Mouse (Mus musculus): ENCODE measurements at regions not wholly inside any gene's neighbourhood (a gene's known extent, or its start where the extent isn't known, plus 50 kb on each side); places are given as distances from the start of the nearest gene placed in this dataset.

DNA sequence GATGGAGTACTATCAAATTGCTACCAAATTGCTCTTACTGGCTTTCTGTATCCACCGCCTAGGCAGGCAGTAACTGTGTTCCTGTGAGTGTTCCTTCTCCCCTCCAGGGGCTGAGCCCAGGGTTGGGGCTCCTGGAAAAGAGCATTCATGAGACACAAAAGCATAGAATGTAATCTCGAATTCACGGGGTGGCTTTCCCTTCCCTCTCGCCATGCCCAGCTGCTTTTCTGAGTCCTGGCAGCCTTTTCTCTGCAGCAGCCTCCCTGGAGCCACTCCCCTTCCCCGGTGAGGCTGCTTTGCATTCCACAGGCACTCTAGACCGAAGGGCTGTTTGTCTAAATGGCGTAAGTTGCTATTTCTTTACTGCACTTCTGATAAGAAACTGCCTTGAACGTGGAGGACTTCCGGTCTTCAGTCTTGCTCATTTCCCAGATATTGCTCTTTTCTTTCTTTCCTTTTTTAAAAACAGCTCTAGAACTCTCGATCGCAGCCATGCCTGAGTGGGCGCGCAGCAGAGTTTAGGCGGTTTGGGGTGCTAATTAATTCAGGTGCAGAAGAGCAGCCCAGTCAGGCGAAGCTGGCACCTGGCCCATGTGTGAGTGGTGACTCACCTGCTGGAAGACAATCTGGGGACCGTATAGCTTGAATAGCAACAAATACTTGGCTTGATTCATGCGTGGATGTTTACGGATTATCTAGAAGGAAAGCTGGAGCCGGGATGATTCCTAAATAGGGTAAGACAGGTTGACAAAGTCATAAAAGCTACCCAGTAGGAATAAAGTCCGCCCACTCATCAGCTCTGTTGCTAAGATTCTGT lies 632.6 kb downstream of the Zfp706 start:
- 1% methylated on average over 20 of the region's 20 CpGs for WGBS
- peaks cover 14% of the 10 kb centered on the region for H3K4me1 ChIP-seq (replicated peaks; ENCODE audit: insufficient read depth, low read length)
- DNase-seq (ENCODE audit: low spot score) (peak; percentile 86), ATAC-seq (replicated peaks; ENCODE audit: low FRiP score, low read depth) (peak; percentile 83)
- TF ChIP-seq CTCF (IDR thresholded peaks at IDR 0.05; ENCODE audit: low read depth), result no peak
- H3K4me3 ChIP-seq (replicated peaks; ENCODE audit: low read depth, low read length), result peak overlapping the region; percentile 32
- peak overlapping the region; percentile 46 for H3K9ac ChIP-seq (ENCODE audit: low read depth, low read length)
- no peaks in the 10 kb centered on the region for H3K36me3 ChIP-seq (ENCODE audit: insufficient read depth, low read length)
- no peaks in the 10 kb centered on the region for H3K9me3 ChIP-seq (replicated peaks; ENCODE audit: low read length)
- no peaks in the 10 kb centered on the region for H3K27me3 ChIP-seq (ENCODE audit: insufficient read depth, low read length)
- peak overlapping the region; percentile 67 for H3K4me2 ChIP-seq (ENCODE audit: low read length)
- peak overlapping the region; percentile 93 for H3K27ac ChIP-seq

DNA sequence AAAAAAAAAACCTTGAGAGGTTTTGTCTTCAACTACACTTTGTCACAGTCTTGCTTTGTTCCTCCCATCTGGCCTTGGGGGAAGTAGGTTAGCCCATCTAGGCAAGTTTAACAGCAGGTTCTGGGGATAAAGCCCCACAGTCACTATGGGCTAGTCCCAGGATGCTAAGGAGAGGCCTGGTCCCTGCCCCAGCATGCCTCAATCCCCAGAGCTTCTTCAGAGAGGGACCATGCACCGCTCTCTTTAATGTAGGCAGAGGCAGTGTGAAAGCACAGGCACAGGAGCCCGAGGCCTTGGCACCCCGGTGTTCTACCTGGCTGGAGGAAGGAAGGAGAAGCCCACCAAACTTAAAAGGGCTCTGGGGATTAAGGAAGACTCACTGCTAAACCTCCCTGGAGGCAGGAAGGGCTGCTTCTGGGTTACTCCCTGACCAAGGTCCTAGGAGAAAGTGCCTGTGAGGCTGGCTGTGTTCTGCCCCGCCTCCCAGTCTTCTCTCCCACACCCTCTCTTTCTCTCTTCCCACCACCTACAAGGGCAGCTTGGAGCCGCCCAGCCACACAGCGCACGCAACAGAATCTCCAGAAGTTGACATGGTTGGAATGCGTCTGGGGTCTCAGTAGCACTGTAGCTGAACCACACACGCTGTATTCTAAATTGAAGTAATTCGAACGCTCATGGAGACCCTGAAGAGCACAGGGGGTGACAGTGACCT lies 633.5 kb downstream of the Zfp706 start:
- Histone ChIP-seq H3K4me2 (ENCODE audit: low read length) (peak overlapping the region; percentile 67), H3K27ac (peak overlapping the region; percentile 93), H3K36me3 (ENCODE audit: insufficient read depth, low read length) (no peaks in the 10 kb centered on the region), H3K4me3 (replicated peaks; ENCODE audit: low read depth, low read length) (peak overlapping the region; percentile 32), H3K9me3 (replicated peaks; ENCODE audit: low read length) (no peaks in the 10 kb centered on the region), H3K4me1 (replicated peaks; ENCODE audit: insufficient read depth, low read length) (peaks cover 14% of the 10 kb centered on the region), H3K9ac (ENCODE audit: low read depth, low read length) (peak overlapping the region; percentile 46; the same call in 1 of the 2 replicates), H3K27me3 (ENCODE audit: insufficient read depth, low read length) (no peaks in the 10 kb centered on the region)
- TF ChIP-seq CTCF (IDR thresholded peaks at IDR 0.05; ENCODE audit: low read depth), result no peak
- 11% methylated on average over 11 of the region's 11 CpGs for WGBS
- DNase-seq (ENCODE audit: low spot score), result peak; percentile 83
- ATAC-seq (replicated peaks; ENCODE audit: low FRiP score, low read depth), result peak; percentile 74

DNA sequence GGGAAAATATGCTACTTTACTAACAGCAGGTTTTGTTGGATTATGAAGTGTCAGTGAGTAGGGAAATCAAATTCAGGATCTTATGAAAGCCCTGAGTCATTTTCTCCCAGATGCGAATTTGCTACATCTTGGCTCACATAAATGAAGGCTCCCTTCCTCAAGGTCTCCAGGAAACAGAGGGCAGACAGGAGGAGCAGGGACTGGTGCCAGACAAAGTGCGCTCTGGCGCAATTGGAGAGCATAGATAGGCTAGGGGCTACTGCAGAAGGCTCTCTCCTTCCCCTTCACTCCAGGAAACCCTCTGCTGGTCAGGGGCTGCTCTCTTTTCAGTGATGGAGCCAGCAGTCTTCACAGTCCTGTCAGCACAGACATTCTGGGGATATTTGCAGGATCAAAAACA lies 634.1 kb downstream of the Zfp706 start:
- no peaks in the 10 kb centered on the region for H3K36me3 ChIP-seq (ENCODE audit: insufficient read depth, low read length)
- 0 out of 2 replicates have a peak, but pooled peaks have one; percentile 7 for TF ChIP-seq CTCF (IDR thresholded peaks at IDR 0.05; ENCODE audit: low read depth)
- WGBS, result 54% methylated on average over 3 of the region's 3 CpGs
- no peak for DNase-seq (ENCODE audit: low spot score)
- H3K4me3 ChIP-seq (replicated peaks; ENCODE audit: low read depth, low read length), result no peak overlapping the region
- ATAC-seq (replicated peaks; ENCODE audit: low FRiP score, low read depth), result no peak
- H3K27ac ChIP-seq, result no peak overlapping the region
- no peak overlapping the region for H3K4me2 ChIP-seq (ENCODE audit: low read length)
- peaks cover 14% of the 10 kb centered on the region for H3K4me1 ChIP-seq (replicated peaks; ENCODE audit: insufficient read depth, low read length)
- no peak overlapping the region for H3K9ac ChIP-seq (ENCODE audit: low read depth, low read length)
- H3K27me3 ChIP-seq (ENCODE audit: insufficient read depth, low read length), result no peaks in the 10 kb centered on the region
- no peaks in the 10 kb centered on the region for H3K9me3 ChIP-seq (replicated peaks; ENCODE audit: low read length)

DNA sequence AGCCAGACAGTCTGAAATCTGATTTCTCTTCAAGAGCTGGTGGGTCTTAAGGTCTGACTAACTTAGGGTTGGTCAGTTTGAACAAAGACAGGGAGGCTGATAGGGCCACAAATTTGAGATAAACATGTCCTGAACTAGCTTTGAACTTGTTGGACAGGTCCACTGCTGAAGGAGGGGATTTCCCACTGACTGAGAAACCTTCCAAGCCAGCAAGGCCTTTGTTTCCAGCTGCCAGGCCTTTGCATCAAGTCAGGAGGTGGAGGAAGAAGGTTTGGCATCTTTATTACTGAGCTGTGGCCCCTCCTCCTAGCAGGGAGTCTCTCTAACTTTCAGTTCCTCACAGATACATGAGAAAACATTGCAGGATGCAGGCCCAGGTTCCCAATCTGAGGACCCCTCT lies 636.2 kb downstream of the Zfp706 start:
- peaks cover 14% of the 10 kb centered on the region for H3K4me1 ChIP-seq (replicated peaks; ENCODE audit: insufficient read depth, low read length)
- no peak overlapping the region for H3K9ac ChIP-seq (ENCODE audit: low read depth, low read length)
- no peaks in the 10 kb centered on the region for H3K9me3 ChIP-seq (replicated peaks; ENCODE audit: low read length)
- TF ChIP-seq CTCF (IDR thresholded peaks at IDR 0.05; ENCODE audit: low read depth), result no peak
- no peak overlapping the region for H3K4me3 ChIP-seq (replicated peaks; ENCODE audit: low read depth, low read length)
- no peak overlapping the region for H3K4me2 ChIP-seq (ENCODE audit: low read length)
- H3K27me3 ChIP-seq (ENCODE audit: insufficient read depth, low read length), result no peaks in the 10 kb centered on the region
- peak overlapping the region; percentile 57; the same call in 1 of the 2 replicates for H3K27ac ChIP-seq
- peak; percentile 64 for DNase-seq (ENCODE audit: low spot score)
- no peak for ATAC-seq (replicated peaks; ENCODE audit: low FRiP score, low read depth)
- no peaks in the 10 kb centered on the region for H3K36me3 ChIP-seq (ENCODE audit: insufficient read depth, low read length)

DNA sequence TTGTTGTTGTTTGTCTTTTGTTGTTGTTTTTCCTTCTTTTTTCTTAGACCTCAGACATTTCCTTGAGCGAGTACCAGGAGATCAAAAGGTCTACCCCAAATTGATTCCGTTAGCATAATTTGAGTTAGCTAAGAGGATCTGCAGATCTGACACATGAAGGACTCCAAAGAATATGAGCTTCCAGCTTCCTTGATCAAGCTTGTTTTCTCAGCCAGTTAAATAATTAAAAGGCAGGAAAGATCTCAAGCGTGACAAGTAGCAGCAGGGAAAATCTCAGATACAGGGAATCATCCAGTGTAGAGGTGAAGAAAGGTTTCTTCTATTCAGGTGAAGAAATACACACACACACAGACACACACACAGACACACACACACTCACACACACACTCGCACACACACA lies 636.7 kb downstream of the Zfp706 start:
- Histone ChIP-seq H3K9ac (ENCODE audit: low read depth, low read length) (no peak overlapping the region), H3K4me3 (replicated peaks; ENCODE audit: low read depth, low read length) (no peak overlapping the region), H3K27me3 (ENCODE audit: insufficient read depth, low read length) (no peaks in the 10 kb centered on the region), H3K4me2 (ENCODE audit: low read length) (no peak overlapping the region), H3K27ac (peak overlapping the region; percentile 57; the same call in 1 of the 2 replicates), H3K36me3 (ENCODE audit: insufficient read depth, low read length) (no peaks in the 10 kb centered on the region), H3K4me1 (replicated peaks; ENCODE audit: insufficient read depth, low read length) (peaks cover 14% of the 10 kb centered on the region), H3K9me3 (replicated peaks; ENCODE audit: low read length) (no peaks in the 10 kb centered on the region)
- DNase-seq (ENCODE audit: low spot score) (no peak), ATAC-seq (replicated peaks; ENCODE audit: low FRiP score, low read depth) (no peak)
- no peak for TF ChIP-seq CTCF (IDR thresholded peaks at IDR 0.05; ENCODE audit: low read depth)
- WGBS, result 45% methylated on average over 4 of the region's 4 CpGs

DNA sequence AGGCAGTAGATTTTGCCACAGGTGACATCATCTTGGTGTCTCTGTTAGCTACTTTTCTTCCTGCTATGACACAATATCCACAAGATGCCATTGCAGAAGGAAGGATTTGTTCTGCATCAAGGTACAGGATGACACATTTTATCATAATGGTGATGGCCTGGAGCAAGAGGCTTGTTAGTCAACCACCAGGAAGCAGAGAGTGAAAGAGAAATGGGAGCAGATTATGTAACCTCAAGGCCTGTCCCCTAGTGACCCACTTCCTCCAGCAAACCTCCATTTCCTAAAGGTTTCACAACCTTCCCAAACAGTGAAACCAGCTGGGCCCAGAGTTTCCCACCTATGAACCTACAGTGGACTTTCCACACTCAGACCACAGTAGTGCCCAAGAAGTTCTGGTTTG lies 640.3 kb downstream of the Zfp706 start:
- Histone ChIP-seq H3K27me3 (ENCODE audit: insufficient read depth, low read length) (no peaks in the 10 kb centered on the region), H3K4me1 (replicated peaks; ENCODE audit: insufficient read depth, low read length) (0 out of 2 replicates have a peak, but pooled peaks cover 7% of the 10 kb centered on the region), H3K4me2 (ENCODE audit: low read length) (no peak overlapping the region), H3K9ac (ENCODE audit: low read depth, low read length) (no peak overlapping the region), H3K9me3 (replicated peaks; ENCODE audit: low read length) (no peaks in the 10 kb centered on the region), H3K36me3 (ENCODE audit: insufficient read depth, low read length) (no peaks in the 10 kb centered on the region), H3K4me3 (replicated peaks; ENCODE audit: low read depth, low read length) (no peak overlapping the region), H3K27ac (no peak overlapping the region)
- ATAC-seq (replicated peaks; ENCODE audit: low FRiP score, low read depth) (no peak), DNase-seq (ENCODE audit: low spot score) (no peak)
- no peak for TF ChIP-seq CTCF (IDR thresholded peaks at IDR 0.05; ENCODE audit: low read depth)

Data from kidney, postnatal 0 days (tissue).